Mouse (Mus musculus) liver, embryonic 14.5 days (tissue): ENCODE results near the gene Rab26. TPM values are rescaled to one million over a fixed set of nuclear protein-coding genes. Genes with fewer than 3 reads are reported as not detected.

ENCODE experiments used
- ATAC-seq: fragments of 200-750 bp; cut with Nextera tagmentation; 2 replicates; pipeline ENCODE4 v1.8.0; 2017; ENCODE audit warnings: moderate number of reproducible peaks, mild to moderate bottlenecking, moderate library complexity; ENCODE audit not compliant: insufficient read depth
- DNase-seq, 3 experiments: peaks; one replicate each; pipeline ENCODE4 v3.0.0-alpha.2; 2012 to 2013; ENCODE audit warnings: low read depth in 3 of 3, low spot score in 3 of 3
- H3K27ac ChIP-seq: fragments of 300-500 bp; sonication (generic); 2 replicates; pipeline ENCODE4 v1.5.1; 2014; ENCODE audit warnings: moderate library complexity, mild to moderate bottlenecking, control low read depth, inconsistent platforms
- H3K27me3 ChIP-seq: fragments of 300-500 bp; sonication (generic); 2 replicates; pipeline ENCODE4 v1.6.1; 2014; ENCODE audit warnings: mild to moderate bottlenecking, low read length, moderate library complexity; ENCODE audit not compliant: control insufficient read depth, insufficient read depth
- H3K36me3 ChIP-seq: fragments of 300-500 bp; sonication (generic); replicated peaks from 2 replicates; pipeline ENCODE4 v1.6.1; 2014; ENCODE audit warnings: low read depth; ENCODE audit not compliant: control insufficient read depth, insufficient read depth
- H3K4me1 ChIP-seq, 2 experiments: fragments of 200-500 bp in 1 of 2; fragments of 300-500 bp in 1 of 2; sonication (generic) in 1 of 2; replicated peaks; 2 replicates each; pipeline ENCODE4 v1.6.1; 2012 to 2014; ENCODE audit warnings: antibody characterized with exemption in 1 of 2, inconsistent platforms in 1 of 2, low read length in 1 of 2; ENCODE audit not compliant: control insufficient read depth in 2 of 2, insufficient read depth in 2 of 2
- H3K4me2 ChIP-seq: fragments of 300-500 bp; sonication (generic); 2 replicates; pipeline ENCODE4 v1.6.1; 2014; ENCODE audit warnings: low read depth, mild to moderate bottlenecking, control low read depth, moderate library complexity
- H3K4me3 ChIP-seq, 2 experiments: fragments of 200-500 bp in 1 of 2; fragments of 300-500 bp in 1 of 2; sonication (generic) in 1 of 2; 2 replicates each; pipeline ENCODE4 v1.5.1; 2012 to 2014; ENCODE audit warnings: low read depth in 2 of 2, low read length in 2 of 2, mild to moderate bottlenecking in 2 of 2, control low read depth in 1 of 2, inconsistent platforms in 1 of 2, moderate library complexity in 1 of 2; ENCODE audit not compliant: insufficient read depth in 1 of 2
- H3K9ac ChIP-seq: fragments of 300-500 bp; sonication (generic); replicated peaks from 2 replicates; pipeline ENCODE4 v1.6.1; 2014; ENCODE audit warnings: mild to moderate bottlenecking, control low read depth, moderate library complexity
- H3K9me3 ChIP-seq: fragments of 300-500 bp; sonication (generic); 2 replicates; pipeline ENCODE4 v1.6.1; 2016; ENCODE audit warnings: low read length, mixed read lengths; ENCODE audit not compliant: control insufficient read depth
- CTCF ChIP-seq: IDR thresholded peaks from 2 replicates; pipeline ENCODE4 v1.5.1; 2016; ENCODE audit warnings: antibody characterized with exemption, low read depth, control low read depth
- EP300 ChIP-seq: IDR thresholded peaks from 2 replicates; pipeline ENCODE4 v1.6.1; 2016; ENCODE audit warnings: antibody characterized with exemption, low read depth
- WGBS: fragments of 180-500 bp; shearing (Covaris S2); extraction: QIAGEN DNeasy Blood & Tissue Kit; methylation state at CpG from one replicate; pipeline ENCODE4 v1.1.7; 2014; ENCODE audit not compliant: insufficient replicate concordance; 5-methylcytosine and 5-hydroxymethylcytosine counted together
- polyA plus RNA-seq, 2 experiments: library from polyadenylated mRNA; depleted of rRNA in 1 of 2; stranded (reverse) in 1 of 2; unstranded in 1 of 2; fragments of >200 nt; fragmentation: Nextera tagmentation in 1 of 2; extraction: Ambion mirVana in 1 of 2; gene quantifications; 2 replicates each; pipeline versions ENCODE4 v1.2.1 to v1.2.3; 2012 to 2014

Gene Rab26
- polyA plus RNA-seq, 2 experiments: 0.21 to 0.95 TPM

DNA sequence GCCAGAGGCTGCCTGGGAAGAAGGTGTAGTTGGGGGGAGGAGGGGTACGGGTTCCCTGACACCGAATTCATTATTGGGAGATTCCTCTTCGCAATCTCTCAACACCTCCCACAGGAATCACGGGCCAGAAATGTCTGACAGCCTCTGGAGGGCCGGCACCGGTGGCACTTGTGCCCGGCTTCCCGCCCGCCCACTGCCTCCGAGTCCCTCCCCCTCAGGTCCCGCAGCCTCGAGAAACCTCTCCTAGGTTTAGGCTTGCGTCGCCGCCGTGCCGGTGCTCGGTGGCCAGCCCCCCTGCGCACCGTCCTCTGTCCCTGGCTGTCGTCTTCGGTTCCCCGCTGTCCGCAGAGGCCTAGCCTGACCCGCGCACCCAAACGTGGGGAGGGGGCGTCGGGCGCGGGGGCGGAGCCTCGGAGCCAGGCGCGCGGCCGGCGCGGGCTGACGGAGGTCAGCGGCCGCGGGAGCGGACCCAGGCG is 45.8 kb downstream of the Rab26 start, which contains the start of gene Caskin1:
Gene Caskin1, plus strand, starts transcription at position 416 of the 476 bp plus-strand sequence.
- Histone ChIP-seq H3K27me3 (peaks cover 44% of the 10 kb centered on the region), H3K27ac (no peak within 1 kb of the TSS), H3K4me2 (peak within 1 kb of the TSS; percentile 51), H3K4me3 (peak within 1 kb of the TSS; percentile 31 to 40), H3K9ac (no peak within 1 kb of the TSS), H3K4me1 (no peaks in the 10 kb centered on the region), H3K36me3 (no peaks in the 10 kb centered on the region), H3K9me3 (no peaks in the 10 kb centered on the region)
- TF ChIP-seq EP300 (no peak), CTCF (no peak)
- ATAC-seq (no peak), DNase-seq (no peak)
- 2% methylated on average over 40 of the region's 45 CpGs for WGBS

DNA sequence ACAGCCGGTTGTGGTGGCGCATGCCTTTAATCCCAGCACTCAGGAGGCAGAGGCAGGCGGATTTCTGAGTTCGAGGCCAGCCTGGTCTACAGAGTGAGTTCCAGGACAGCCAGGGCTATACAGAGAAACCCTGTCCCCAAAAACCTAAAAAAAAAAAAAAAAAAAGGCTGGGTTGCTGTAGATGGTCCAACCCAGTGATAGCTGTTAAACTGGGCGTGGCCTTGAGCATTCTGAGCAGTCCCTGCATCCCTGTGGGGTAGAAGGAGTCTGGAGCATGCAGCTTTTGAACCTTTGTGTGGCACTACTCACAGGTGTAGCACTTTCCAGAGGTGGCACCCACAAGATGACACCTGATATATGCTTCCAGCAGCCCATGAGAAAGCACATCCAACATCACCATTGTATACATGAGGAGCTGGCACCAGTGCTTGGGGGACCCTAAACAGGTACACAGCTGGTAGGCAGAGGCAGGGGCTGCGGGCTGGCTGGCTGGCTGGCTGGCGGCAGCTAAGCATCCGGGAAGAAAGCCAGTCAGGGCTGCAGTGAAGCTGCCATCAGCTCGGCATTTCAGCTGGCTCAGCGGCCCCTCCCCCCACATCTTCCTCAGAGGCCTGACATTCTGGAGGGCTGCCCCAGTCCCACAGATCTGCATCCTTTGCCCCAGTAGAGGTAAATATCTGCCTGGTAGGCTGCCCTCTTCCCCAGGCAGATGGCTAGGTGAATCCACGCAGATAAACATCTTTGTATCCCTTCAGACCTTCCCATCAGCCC is 48.7 kb downstream of the Rab26 start:
- ATAC-seq (no peak), DNase-seq (no peak)
- Histone ChIP-seq H3K4me3 (no peak overlapping the region), H3K36me3 (no peaks in the 10 kb centered on the region), H3K4me1 (peaks cover 0 to 2% of the 10 kb centered on the region in 2 experiments; a peak in 1 of 4 replicates), H3K9me3 (no peaks in the 10 kb centered on the region), H3K27me3 (peaks cover 37% of the 10 kb centered on the region), H3K27ac (no peak overlapping the region), H3K9ac (no peak overlapping the region), H3K4me2 (no peak overlapping the region)
- TF ChIP-seq CTCF: no peak
- TF ChIP-seq EP300: no peak
- WGBS: 30% methylated on average over 11 of the region's 11 CpGs

DNA sequence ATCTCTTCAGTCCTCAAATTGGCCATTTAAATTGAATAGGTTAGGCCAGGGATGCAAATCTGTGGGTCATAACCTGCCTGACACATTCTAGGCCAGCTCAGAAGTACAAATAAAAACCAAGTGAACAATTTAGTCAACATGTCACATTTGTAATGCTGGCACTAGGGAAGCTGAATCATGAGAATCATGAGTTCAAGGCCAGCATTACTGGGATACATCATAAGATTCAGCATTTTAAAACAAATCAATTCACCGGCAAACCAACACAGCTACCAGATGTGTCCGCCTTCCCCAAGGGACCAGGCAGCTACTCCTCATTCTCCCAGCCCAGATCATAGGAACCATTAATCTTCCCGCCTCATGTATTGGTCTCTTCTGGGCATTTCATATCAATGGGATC is 50.5 kb downstream of the Rab26 start:
- H3K4me3 ChIP-seq: no peak overlapping the region
- no peak overlapping the region for H3K4me2 ChIP-seq
- WGBS: 79% methylated on average over 3 of the region's 3 CpGs
- no peak overlapping the region for H3K9ac ChIP-seq
- H3K9me3 ChIP-seq: no peaks in the 10 kb centered on the region
- no peaks in the 10 kb centered on the region for H3K36me3 ChIP-seq
- H3K27ac ChIP-seq: no peak overlapping the region
- peaks cover 0 to 9% of the 10 kb centered on the region in 2 experiments; a peak in 3 of 4 replicates for H3K4me1 ChIP-seq
- DNase-seq: no peak
- no peak for TF ChIP-seq EP300
- TF ChIP-seq CTCF: no peak
- no peak for ATAC-seq
- peaks cover 20% of the 10 kb centered on the region for H3K27me3 ChIP-seq

DNA sequence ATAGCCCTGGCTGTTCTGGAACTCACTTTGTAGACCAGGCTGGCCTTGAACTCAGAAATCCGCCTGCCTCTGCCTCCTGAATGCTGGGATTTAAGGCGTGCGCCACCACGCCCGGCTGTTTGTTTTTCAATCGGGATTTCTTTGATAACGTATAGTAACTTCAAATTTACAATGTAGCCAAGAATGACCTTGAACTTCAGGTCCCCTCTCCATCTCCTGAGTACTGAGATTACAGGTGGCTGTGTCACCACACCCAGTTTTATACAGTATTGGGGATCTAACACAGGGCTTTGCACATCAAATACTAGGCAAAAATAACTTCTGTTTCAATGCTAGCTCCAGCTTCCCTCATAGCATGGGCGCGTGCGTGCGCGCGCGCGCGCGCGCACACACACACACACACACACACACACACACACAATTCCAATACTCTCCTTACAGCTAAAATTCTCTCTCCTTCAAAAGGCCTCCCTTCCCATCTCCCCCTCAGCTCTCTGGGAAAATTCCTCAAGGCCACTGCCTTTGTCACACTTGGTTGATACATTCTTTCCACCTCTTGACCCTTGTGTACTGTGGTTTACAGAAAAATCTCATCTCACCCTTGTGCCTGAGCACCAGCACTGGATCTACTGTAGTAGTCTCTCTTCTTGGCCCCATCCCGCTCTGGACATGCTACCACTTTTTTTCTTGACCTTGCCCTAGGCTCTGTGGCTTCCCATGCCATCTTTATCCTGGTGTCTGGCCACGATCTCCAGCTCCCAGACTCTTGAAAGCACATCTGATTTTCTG is 52.8 kb downstream of the Rab26 start:
- no peak overlapping the region for H3K4me3 ChIP-seq
- WGBS: 87% methylated on average over 20 of the region's 20 CpGs
- DNase-seq (no peak), ATAC-seq (no peak)
- H3K9me3 ChIP-seq: no peaks in the 10 kb centered on the region
- peaks cover 10% of the 10 kb centered on the region for H3K36me3 ChIP-seq
- TF ChIP-seq CTCF: no peak
- no peak for TF ChIP-seq EP300
- H3K4me2 ChIP-seq: no peak overlapping the region
- H3K9ac ChIP-seq: no peak overlapping the region
- H3K27me3 ChIP-seq: no peaks in the 10 kb centered on the region
- peaks cover 3 to 15% of the 10 kb centered on the region in 2 experiments; a peak in 3 of 4 replicates for H3K4me1 ChIP-seq
- no peak overlapping the region for H3K27ac ChIP-seq
